In the genomic region with DNA sequence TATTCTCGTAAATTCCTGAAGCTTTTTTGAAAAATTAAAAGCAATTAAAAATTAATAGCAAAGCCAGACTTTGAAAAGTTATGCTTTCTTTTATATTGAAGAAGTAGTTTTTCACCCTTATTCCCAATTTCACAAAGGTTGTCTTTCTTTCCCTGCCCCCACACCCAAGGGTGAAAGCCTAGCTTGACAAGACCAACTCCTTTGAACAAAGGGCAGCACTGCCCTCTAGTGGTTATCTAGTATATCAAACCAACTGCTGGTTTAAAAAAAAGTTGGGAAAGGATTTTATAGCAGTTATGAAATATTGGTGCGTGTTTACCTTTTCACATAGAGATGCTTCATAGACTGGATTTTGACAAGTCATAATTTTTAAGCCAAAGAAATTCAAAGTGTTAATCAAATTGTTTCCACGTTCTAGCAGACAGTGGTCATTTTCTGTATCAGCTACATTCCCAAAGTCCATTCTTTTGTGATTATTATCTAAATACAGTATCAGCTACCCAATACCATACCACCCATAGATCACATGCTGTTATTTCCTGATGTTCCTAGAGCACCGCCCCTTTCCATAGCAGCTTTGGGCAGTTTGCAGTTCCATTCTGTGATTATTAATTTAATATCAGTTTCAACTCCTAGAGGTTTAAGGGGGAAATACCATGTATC, we compare ENCODE assay signal across 9 mouse cellular contexts. TPM values are rescaled to one million over a fixed set of nuclear protein-coding genes. Genes with fewer than 3 reads are reported as not detected.
DNase-seq lines count a peak whose midpoint lies in the region; ATAC-seq lines count a peak whose summit lies in the region.
"Had no signal": no experiment of that assay in that cellular context is flagged by ENCODE, and none has a peak within 500 bp of the region (broad histone marks: within the 10 kb centered on the region; RNA-seq: fewer than 3 reads in every experiment).

No protein-coding gene starts in this region.

- no peaks in the 10 kb centered on the region for H3K36me3 ChIP-seq in hindbrain, embryonic 12.5 days
- H3K36me3 ChIP-seq in neural tube, embryonic 12.5 days = no peaks in the 10 kb centered on the region

- 43% methylated on average over 4 of the region's 4 CpGs for WGBS in hindbrain, embryonic 12.5 days
- WGBS in neural tube, embryonic 12.5 days = 42% methylated on average over 4 of the region's 4 CpGs

- no peak overlapping the region for H3K27ac ChIP-seq in hindbrain, embryonic 12.5 days
- H3K27ac ChIP-seq in neural tube, embryonic 12.5 days = no peak overlapping the region

- no peak overlapping the region for H3K4me3 ChIP-seq in hindbrain, embryonic 12.5 days
- H3K4me3 ChIP-seq in neural tube, embryonic 12.5 days = no peak overlapping the region
- H3K4me3 ChIP-seq: myocyte had no signal

- no peaks in the 10 kb centered on the region for H3K9me3 ChIP-seq in hindbrain, embryonic 12.5 days (replicated peaks)
- no peaks in the 10 kb centered on the region for H3K9me3 ChIP-seq in neural tube, embryonic 12.5 days

- no peaks in the 10 kb centered on the region for H3K4me1 ChIP-seq in hindbrain, embryonic 12.5 days
- H3K4me1 ChIP-seq in neural tube, embryonic 12.5 days = no peaks in the 10 kb centered on the region

- intact Hi-C loops in left cerebral cortex, postnatal 36 days (cut with DNase I) = loop anchor here (2.0 to 10.0 kb wide), 4 partner anchors 1032 to 1954 kb away; no protein-coding TSS in a partner anchor

- no peak overlapping the region for H3K4me2 ChIP-seq in hindbrain, embryonic 12.5 days (replicated peaks)
- no peak overlapping the region for H3K4me2 ChIP-seq in neural tube, embryonic 12.5 days (replicated peaks)

- H3K9ac ChIP-seq in hindbrain, embryonic 12.5 days = no peak overlapping the region
- no peak overlapping the region for H3K9ac ChIP-seq in neural tube, embryonic 12.5 days

- DNase-seq in ovary, postnatal 14 days (ENCODE audit: low spot score) = peak; percentile 35
- DNase-seq in ovary, postnatal 10 days (ENCODE audit: low spot score) = no peak
- peak; percentile 67 for DNase-seq in adrenal gland, postnatal 10 days
- DNase-seq in embryo, embryonic 11 days = peak; percentile 89
- DNase-seq in left cerebral cortex, postnatal 36 days (ENCODE audit: low spot score in 2 of 2) = peak; percentile 18 to 42
- DNase-seq in ovary, adult 18-20 months (ENCODE audit: low spot score) = no peak

- H3K27me3 ChIP-seq in hindbrain, embryonic 12.5 days = no peaks in the 10 kb centered on the region
- H3K27me3 ChIP-seq in neural tube, embryonic 12.5 days (replicated peaks) = no peaks in the 10 kb centered on the region

- 0 out of 2 replicates have a peak, but pooled peaks have one; percentile 29 for ATAC-seq in hindbrain, embryonic 12.5 days (ENCODE audit: low FRiP score)
- ATAC-seq in neural tube, embryonic 12.5 days (ENCODE audit: low FRiP score, low read depth) = peak; percentile 25; the same call in 1 of the 2 replicates

RNA-seq across cellular contexts. Expression of gene Erbb4, which starts 31.1 kb away (rescaled TPM):
- total RNA-seq in adrenal gland, postnatal 10 days (2021) = 1 to 10 TPM; 1.2 to 1.4 TPM
- 9.2 and 10.7 TPM in 2 replicates for polyA plus RNA-seq in hindbrain, embryonic 12.5 days (2016; fragmentation: Nextera tagmentation; extraction: Ambion mirVana)
- 10 to 100 TPM; 54.6 to 64.0 TPM for total RNA-seq in left cerebral cortex, postnatal 36 days (2021)
- 8.8 and 9.4 TPM in 2 replicates for polyA plus RNA-seq in neural tube, embryonic 12.5 days (2016; fragmentation: Nextera tagmentation; extraction: Ambion mirVana)
- polyA plus RNA-seq: myocyte had no signal

Comparison
In these comparisons a context has a peak if more than half of its experiments do, and no peak if none do; other contexts are left out.
1. DNase-seq: peak in ovary, postnatal 14 days (single experiment), adrenal gland, postnatal 10 days (single experiment), embryo, embryonic 11 days (single experiment) and left cerebral cortex, postnatal 36 days (2 of 2); none in ovary, postnatal 10 days (single experiment) and ovary, adult 18-20 months (single experiment).
2. RNA of gene Erbb4, which starts 31.1 kb away (total RNA-seq): 54.6 to 64.0 TPM in left cerebral cortex, postnatal 36 days; 1.2 to 1.4 TPM in adrenal gland, postnatal 10 days; every median in the first group is over 10 times any median in the second.